Mouse (Mus musculus): ENCODE results near the gene Gm28230. TPM values are rescaled to one million over a fixed set of nuclear protein-coding genes. Genes with fewer than 3 reads are reported as not detected.

Gm28230 gene
- polyA plus RNA-seq, 1 experiment, result not detected

GRCm38 (mm10) chr2:74747006-74747405 lies 20.5 kb downstream of the Gm28230 start:
- no peaks in the 10 kb centered on the region for H3K4me1 ChIP-seq (ENCODE audit: control insufficient read depth, insufficient read depth, insufficient read length, low read length)
- no peak overlapping the region for H3K4me3 ChIP-seq (ENCODE audit: insufficient read depth, low read depth, low read length)
- H3K27ac ChIP-seq (replicated peaks; ENCODE audit: low read depth, low read length), result no peak overlapping the region

- no peak overlapping the region for H3K27ac ChIP-seq (replicated peaks; ENCODE audit: low read depth, low read length)
- H3K4me3 ChIP-seq (ENCODE audit: insufficient read depth, low read depth, low read length), result no peak overlapping the region
- peaks cover 3% of the 10 kb centered on the region for H3K4me1 ChIP-seq (ENCODE audit: control insufficient read depth, insufficient read depth, insufficient read length, low read length)
Measured at GRCm38 (mm10) chr2:74747661-74748141, 21.2 kb downstream of the Gm28230 start.

- peaks cover 4% of the 10 kb centered on the region for H3K4me1 ChIP-seq (ENCODE audit: control insufficient read depth, insufficient read depth, insufficient read length, low read length)
- H3K27ac ChIP-seq (replicated peaks; ENCODE audit: low read depth, low read length), result no peak overlapping the region
- H3K4me3 ChIP-seq (ENCODE audit: insufficient read depth, low read depth, low read length), result no peak overlapping the region
Measured at GRCm38 (mm10) chr2:74748436-74748995, 22.0 kb downstream of the Gm28230 start.

- Histone ChIP-seq H3K4me1 (ENCODE audit: control insufficient read depth, insufficient read depth, insufficient read length, low read length) (peaks cover 4% of the 10 kb centered on the region), H3K4me3 (ENCODE audit: insufficient read depth, low read depth, low read length) (peak overlapping the region; percentile 34), H3K27ac (replicated peaks; ENCODE audit: low read depth, low read length) (no peak overlapping the region)
Measured at GRCm38 (mm10) chr2:74749337-74750121, 23.0 kb downstream of the Gm28230 start.

GRCm38 (mm10) chr2:74750731-74751250 lies 24.3 kb downstream of the Gm28230 start:
- H3K27ac ChIP-seq (replicated peaks; ENCODE audit: low read depth, low read length), result no peak overlapping the region
- H3K4me1 ChIP-seq (ENCODE audit: control insufficient read depth, insufficient read depth, insufficient read length, low read length), result peaks cover 4% of the 10 kb centered on the region
- H3K4me3 ChIP-seq (ENCODE audit: insufficient read depth, low read depth, low read length), result no peak overlapping the region

GRCm38 (mm10) chr2:74751861-74752260 lies 25.3 kb downstream of the Gm28230 start:
- Histone ChIP-seq H3K4me3 (ENCODE audit: insufficient read depth, low read depth, low read length) (no peak overlapping the region), H3K4me1 (ENCODE audit: control insufficient read depth, insufficient read depth, insufficient read length, low read length) (peaks cover 4% of the 10 kb centered on the region)

GRCm38 (mm10) chr2:74752431-74753174 lies 26.1 kb downstream of the Gm28230 start:
- Histone ChIP-seq H3K27ac (replicated peaks; ENCODE audit: low read depth, low read length) (no peak overlapping the region), H3K4me1 (ENCODE audit: control insufficient read depth, insufficient read depth, insufficient read length, low read length) (peaks cover 4% of the 10 kb centered on the region), H3K4me3 (ENCODE audit: insufficient read depth, low read depth, low read length) (peak overlapping the region; percentile 26)

More at GRCm38 (mm10) chr2:74751861-74752260, 25.3 kb downstream of the Gm28230 start:
- no peak overlapping the region for H3K27ac ChIP-seq (replicated peaks; ENCODE audit: low read depth, low read length)

GRCm38 (mm10) chr2:74753175-74753523 lies 26.6 kb downstream of the Gm28230 start:
- peaks cover 4% of the 10 kb centered on the region for H3K4me1 ChIP-seq (ENCODE audit: control insufficient read depth, insufficient read depth, insufficient read length, low read length)
- peak overlapping the region; percentile 26; the same call in 1 of the 2 replicates for H3K4me3 ChIP-seq (ENCODE audit: insufficient read depth, low read depth, low read length)
- no peak overlapping the region for H3K27ac ChIP-seq (replicated peaks; ENCODE audit: low read depth, low read length)

- H3K4me3 ChIP-seq (ENCODE audit: insufficient read depth, low read depth, low read length), result no peak overlapping the region
- no peak overlapping the region for H3K27ac ChIP-seq (replicated peaks; ENCODE audit: low read depth, low read length)
- H3K4me1 ChIP-seq (ENCODE audit: control insufficient read depth, insufficient read depth, insufficient read length, low read length), result peaks cover 4% of the 10 kb centered on the region
Measured at GRCm38 (mm10) chr2:74753711-74754110, 27.2 kb downstream of the Gm28230 start.

GRCm38 (mm10) chr2:74760146-74760545 lies 33.6 kb downstream of the Gm28230 start:
- no peak overlapping the region for H3K27ac ChIP-seq (replicated peaks; ENCODE audit: low read depth, low read length)
- no peaks in the 10 kb centered on the region; the same call in 1 of the 2 replicates for H3K4me1 ChIP-seq (ENCODE audit: control insufficient read depth, insufficient read depth, insufficient read length, low read length)
- no peak overlapping the region for H3K4me3 ChIP-seq (ENCODE audit: insufficient read depth, low read depth, low read length)

GRCm38 (mm10) chr2:74761941-74762340 lies 35.4 kb downstream of the Gm28230 start:
- H3K4me1 ChIP-seq (ENCODE audit: control insufficient read depth, insufficient read depth, insufficient read length, low read length), result no peaks in the 10 kb centered on the region; the same call in 1 of the 2 replicates
- no peak overlapping the region for H3K4me3 ChIP-seq (ENCODE audit: insufficient read depth, low read depth, low read length)
- no peak overlapping the region for H3K27ac ChIP-seq (replicated peaks; ENCODE audit: low read depth, low read length)

GRCm38 (mm10) chr2:74762522-74763244 lies 36.2 kb downstream of the Gm28230 start, which contains the start of gene Hoxd1:
Gene Hoxd1 (plus strand): TSS chr2:74762980.
- Histone ChIP-seq H3K4me3 (ENCODE audit: insufficient read depth, low read depth, low read length) (peak within 1 kb of the TSS; percentile 51), H3K4me1 (ENCODE audit: control insufficient read depth, insufficient read depth, insufficient read length, low read length) (no peaks in the 10 kb centered on the region; the same call in 1 of the 2 replicates), H3K27ac (replicated peaks; ENCODE audit: low read depth, low read length) (no peak within 1 kb of the TSS)

GRCm38 (mm10) chr2:74763245-74763735 lies 36.8 kb downstream of the Gm28230 start:
- Histone ChIP-seq H3K27ac (replicated peaks; ENCODE audit: low read depth, low read length) (no peak overlapping the region), H3K4me3 (ENCODE audit: insufficient read depth, low read depth, low read length) (peak overlapping the region; percentile 51), H3K4me1 (ENCODE audit: control insufficient read depth, insufficient read depth, insufficient read length, low read length) (no peaks in the 10 kb centered on the region; the same call in 1 of the 2 replicates)

GRCm38 (mm10) chr2:74763976-74764375 lies 37.4 kb downstream of the Gm28230 start:
- H3K4me1 ChIP-seq (ENCODE audit: control insufficient read depth, insufficient read depth, insufficient read length, low read length), result no peaks in the 10 kb centered on the region; the same call in 1 of the 2 replicates
- H3K4me3 ChIP-seq (ENCODE audit: insufficient read depth, low read depth, low read length), result no peak overlapping the region
- H3K27ac ChIP-seq (replicated peaks; ENCODE audit: low read depth, low read length), result no peak overlapping the region
